Mouse (Mus musculus) erythroblast, embryonic 14.5 days (primary cell): ENCODE results near the gene Dpyd. TPM values are rescaled to one million over a fixed set of nuclear protein-coding genes. Genes with fewer than 3 reads are reported as not detected.

Source experiments
- H3K27me3 ChIP-seq: 2 replicates; pipeline ENCODE4 v1.6.1; 2012; ENCODE audit warnings: inconsistent platforms; ENCODE audit not compliant: control insufficient read depth
- H3K36me3 ChIP-seq: 2 replicates; pipeline ENCODE4 v1.6.1; 2012; ENCODE audit warnings: mild to moderate bottlenecking, inconsistent platforms; ENCODE audit not compliant: control insufficient read depth
- H3K4me1 ChIP-seq: 2 replicates; pipeline ENCODE4 v1.6.1; 2012; ENCODE audit warnings: inconsistent platforms; ENCODE audit not compliant: control insufficient read depth
- H3K4me3 ChIP-seq: replicated peaks from 2 replicates; pipeline ENCODE3; 2012; ENCODE audit warnings: moderate library complexity, mild to moderate bottlenecking, inconsistent platforms
- H3K9me3 ChIP-seq: 2 replicates; pipeline ENCODE4 v1.6.1; 2012; ENCODE audit warnings: low read length, inconsistent platforms, mixed read lengths; ENCODE audit not compliant: control insufficient read depth
- GATA1 ChIP-seq: IDR thresholded peaks from 2 replicates; pipeline ENCODE4 v1.6.1; 2012; ENCODE audit warnings: low read length, inconsistent platforms, mixed read lengths
- TAL1 ChIP-seq: IDR thresholded peaks from 3 replicates; pipeline ENCODE4 v1.6.1; 2012; ENCODE audit warnings: low read length, inconsistent platforms, mixed read lengths
- polyA plus RNA-seq: library from polyadenylated mRNA; stranded (reverse); fragments of >175 nt; gene quantifications from 2 replicates; pipeline ENCODE4 v1.2.3, GENCODE M21; 2012

The Dpyd gene
- polyA plus RNA-seq, 1 experiment, result not detected

DNA sequence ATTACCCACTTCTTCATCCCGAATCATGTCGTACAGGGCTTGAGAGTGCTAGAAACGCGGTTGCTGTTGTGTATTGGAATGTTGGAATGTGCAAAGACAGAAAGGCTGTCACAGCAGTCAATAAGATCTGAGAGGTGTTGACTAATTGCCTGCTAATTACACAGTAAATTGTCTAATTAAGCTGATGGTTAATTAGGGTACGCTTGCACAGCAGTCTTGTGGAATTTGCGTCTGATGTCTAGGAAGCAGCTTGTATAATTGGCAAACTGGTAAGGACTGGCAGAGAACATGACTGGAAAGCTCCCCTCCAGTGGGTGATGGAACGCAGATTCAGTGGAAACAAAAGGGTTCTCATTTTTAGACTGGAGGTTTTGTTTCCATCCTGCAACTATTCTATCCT is 459.3 kb downstream of the Dpyd start:
- TF ChIP-seq TAL1 (no peak), GATA1 (no peak)
- H3K4me1 ChIP-seq, result no peaks in the 10 kb centered on the region
- H3K9me3 ChIP-seq, result no peaks in the 10 kb centered on the region
- H3K27me3 ChIP-seq, result no peaks in the 10 kb centered on the region
- H3K36me3 ChIP-seq, result no peaks in the 10 kb centered on the region
- H3K4me3 ChIP-seq, result no peak overlapping the region

- no peak for TF ChIP-seq GATA1
- TF ChIP-seq TAL1, result no peak
- Histone ChIP-seq H3K4me3 (no peak overlapping the region), H3K36me3 (no peaks in the 10 kb centered on the region), H3K4me1 (no peaks in the 10 kb centered on the region), H3K27me3 (no peaks in the 10 kb centered on the region), H3K9me3 (no peaks in the 10 kb centered on the region)
These were observed 480.7 kb downstream of the Dpyd start for GRCm38 (mm10) chr3:119042611-119043010.

GRCm38 (mm10) chr3:119056144-119056543 is 494.2 kb downstream of the Dpyd start:
- peaks cover 4% of the 10 kb centered on the region; the same call in 1 of the 2 replicates for H3K9me3 ChIP-seq
- TF ChIP-seq TAL1, result no peak
- TF ChIP-seq GATA1, result no peak

DNA sequence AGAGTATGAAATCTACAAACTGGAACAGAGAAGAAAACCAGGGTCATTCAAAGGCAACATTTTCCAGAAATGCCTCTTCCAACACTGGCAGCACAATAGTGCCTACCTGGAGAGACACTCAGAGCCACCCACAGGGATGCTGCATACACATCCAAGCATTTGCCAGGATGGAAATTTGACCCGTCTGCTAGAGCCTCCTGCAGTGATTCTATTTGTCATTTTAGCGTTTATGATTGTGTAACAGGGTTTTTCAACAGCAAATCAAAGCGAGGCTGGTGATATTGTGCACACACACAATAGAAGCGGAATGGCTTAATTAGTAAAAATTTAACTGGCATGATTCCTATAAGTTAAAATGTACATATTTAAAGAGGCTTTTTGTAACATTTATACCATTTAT is 501.3 kb downstream of the Dpyd start:
- Histone ChIP-seq H3K4me3 (no peak overlapping the region), H3K36me3 (no peaks in the 10 kb centered on the region), H3K27me3 (no peaks in the 10 kb centered on the region), H3K4me1 (no peaks in the 10 kb centered on the region), H3K9me3 (peaks cover 3% of the 10 kb centered on the region; the same call in 1 of the 2 replicates)
- no peak for TF ChIP-seq GATA1
- no peak for TF ChIP-seq TAL1

More at GRCm38 (mm10) chr3:119056144-119056543, 494.2 kb downstream of the Dpyd start:
- Histone ChIP-seq H3K36me3 (no peaks in the 10 kb centered on the region), H3K4me1 (no peaks in the 10 kb centered on the region), H3K4me3 (no peak overlapping the region), H3K27me3 (no peaks in the 10 kb centered on the region)

DNA sequence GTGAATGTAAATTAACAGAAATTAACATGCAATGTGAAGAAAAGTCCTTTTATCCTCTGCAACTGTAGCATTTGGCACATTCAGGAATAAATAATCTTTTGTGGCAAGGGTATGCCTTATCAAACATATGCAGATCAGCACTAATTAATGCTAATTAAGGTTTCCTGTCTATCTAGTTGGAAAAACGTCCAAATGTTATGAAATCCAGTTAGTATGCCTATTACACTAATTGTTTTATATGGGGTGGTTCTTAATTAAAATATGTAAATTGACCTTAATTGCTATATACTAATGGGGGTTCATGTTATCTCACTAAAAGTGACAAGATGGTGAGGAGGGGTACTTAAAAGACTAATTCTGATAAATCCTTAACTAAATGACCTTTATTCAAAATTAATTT is 501.7 kb downstream of the Dpyd start:
- TF ChIP-seq TAL1 (no peak), GATA1 (no peak)
- no peak overlapping the region for H3K4me3 ChIP-seq
- H3K4me1 ChIP-seq, result no peaks in the 10 kb centered on the region
- H3K36me3 ChIP-seq, result no peaks in the 10 kb centered on the region
- H3K9me3 ChIP-seq, result peaks cover 3% of the 10 kb centered on the region; the same call in 1 of the 2 replicates
- no peaks in the 10 kb centered on the region for H3K27me3 ChIP-seq

DNA sequence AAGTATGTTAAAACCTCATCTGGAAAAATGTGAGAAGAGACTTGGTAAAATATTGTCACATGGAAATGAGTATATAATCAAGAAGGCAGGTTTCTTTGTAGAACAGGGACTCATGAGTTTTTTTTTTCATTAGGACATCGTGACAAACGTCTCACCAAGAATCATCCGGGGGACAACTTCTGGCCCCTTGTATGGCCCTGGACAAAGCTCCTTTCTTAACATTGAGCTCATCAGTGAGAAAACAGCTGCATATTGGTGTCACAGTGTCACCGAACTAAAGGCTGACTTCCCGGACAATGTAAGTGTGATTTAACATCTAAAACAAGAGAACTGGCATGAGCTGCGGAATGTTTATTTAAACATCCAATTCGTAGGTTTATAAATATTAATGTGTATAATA is 502.8 kb downstream of the Dpyd start:
- H3K36me3 ChIP-seq, result no peaks in the 10 kb centered on the region
- H3K4me3 ChIP-seq, result no peak overlapping the region
- peaks cover 3% of the 10 kb centered on the region; the same call in 1 of the 2 replicates for H3K9me3 ChIP-seq
- H3K27me3 ChIP-seq, result no peaks in the 10 kb centered on the region
- TF ChIP-seq GATA1, result no peak
- no peak for TF ChIP-seq TAL1
- no peaks in the 10 kb centered on the region for H3K4me1 ChIP-seq

GRCm38 (mm10) chr3:119067221-119067620 is 505.3 kb downstream of the Dpyd start:
- Histone ChIP-seq H3K4me1 (no peaks in the 10 kb centered on the region), H3K36me3 (no peaks in the 10 kb centered on the region), H3K27me3 (no peaks in the 10 kb centered on the region), H3K4me3 (no peak overlapping the region), H3K9me3 (peaks cover 3% of the 10 kb centered on the region; the same call in 1 of the 2 replicates)
- TF ChIP-seq GATA1 (no peak), TAL1 (no peak)

DNA sequence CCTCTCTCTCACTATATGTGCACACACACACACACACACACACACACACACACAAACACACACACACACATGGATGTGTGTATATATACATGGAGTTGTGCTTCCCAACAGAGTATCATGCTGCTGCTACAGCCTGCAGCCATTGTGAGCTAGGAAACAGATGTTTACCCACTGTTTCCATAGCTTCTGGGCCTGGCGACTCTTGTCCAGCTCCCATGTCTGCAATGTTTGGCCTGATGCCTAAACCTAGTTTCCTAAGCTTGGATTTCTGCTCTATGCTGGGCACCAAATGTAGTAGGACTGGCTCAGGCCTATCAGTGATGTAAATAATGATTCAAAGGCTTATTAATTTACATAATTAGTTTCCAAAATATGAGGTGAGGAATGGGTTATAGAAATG is 524.7 kb downstream of the Dpyd start:
- H3K9me3 ChIP-seq, result no peaks in the 10 kb centered on the region
- H3K4me3 ChIP-seq, result no peak overlapping the region
- H3K4me1 ChIP-seq, result no peaks in the 10 kb centered on the region
- no peaks in the 10 kb centered on the region for H3K36me3 ChIP-seq
- no peaks in the 10 kb centered on the region for H3K27me3 ChIP-seq
- TF ChIP-seq GATA1, result no peak
- TF ChIP-seq TAL1, result no peak

DNA sequence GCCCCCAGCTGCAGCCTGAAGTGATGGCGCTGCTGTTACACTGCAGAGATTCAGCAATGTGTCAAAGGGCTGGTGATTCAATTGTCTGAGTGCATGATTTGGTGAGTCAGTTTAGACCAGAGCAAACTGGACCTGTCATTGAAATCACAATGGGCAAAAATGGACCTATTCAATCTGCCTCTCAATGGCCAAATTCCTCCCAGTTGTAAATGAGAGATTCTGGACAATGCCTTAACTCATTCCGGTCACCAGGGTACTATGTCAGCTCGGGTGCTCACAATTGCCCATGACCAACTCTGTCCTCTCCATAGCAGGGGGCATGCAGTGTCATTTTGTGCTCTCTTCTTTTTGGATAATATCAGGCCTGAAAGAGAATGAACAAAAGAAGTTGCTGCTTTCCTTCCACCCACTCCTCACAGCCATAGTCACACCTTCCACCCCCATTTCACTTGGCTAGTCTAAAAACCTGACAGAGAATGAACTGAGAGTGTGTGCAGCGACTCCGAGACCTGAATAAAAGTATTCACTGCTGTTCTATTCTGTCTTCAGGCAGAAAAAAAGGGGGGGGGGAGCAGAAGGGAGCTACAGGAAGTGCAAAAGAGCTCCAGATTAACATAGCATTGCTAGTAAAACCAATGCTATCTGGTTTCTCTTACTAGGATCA is 533.4 kb downstream of the Dpyd start:
- TF ChIP-seq GATA1 (no peak), TAL1 (no peak)
- H3K27me3 ChIP-seq, result no peaks in the 10 kb centered on the region
- no peaks in the 10 kb centered on the region for H3K36me3 ChIP-seq
- H3K4me3 ChIP-seq, result no peak overlapping the region
- no peaks in the 10 kb centered on the region for H3K4me1 ChIP-seq
- H3K9me3 ChIP-seq, result peaks cover 3% of the 10 kb centered on the region

DNA sequence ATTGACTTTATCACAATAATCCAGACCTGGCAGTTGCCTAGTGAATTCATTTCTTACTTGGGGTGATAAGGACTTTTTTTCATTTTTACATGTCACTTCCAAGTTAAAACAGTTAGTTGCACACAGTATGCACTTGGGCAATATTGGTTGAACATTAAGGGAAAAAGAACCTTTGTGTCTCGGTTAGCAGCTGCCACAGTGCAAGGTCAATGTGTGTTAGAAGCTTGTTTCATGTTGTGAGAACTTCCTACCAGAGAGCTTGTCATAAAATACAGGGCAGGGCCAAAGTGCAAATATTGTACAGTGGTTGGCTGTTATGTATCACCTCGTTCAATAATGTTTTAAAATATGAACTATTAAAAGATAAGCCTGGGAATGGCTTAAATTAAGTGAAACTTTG is 564.1 kb downstream of the Dpyd start:
- TF ChIP-seq TAL1, result no peak

More for the DNA sequence above, 564.1 kb downstream of the Dpyd start:
- no peaks in the 10 kb centered on the region for H3K36me3 ChIP-seq
- no peaks in the 10 kb centered on the region for H3K27me3 ChIP-seq
- peaks cover 12% of the 10 kb centered on the region for H3K9me3 ChIP-seq
- H3K4me3 ChIP-seq, result no peak overlapping the region
- no peaks in the 10 kb centered on the region for H3K4me1 ChIP-seq
